Mouse (Mus musculus) stomach, embryonic 14.5 days (tissue): ENCODE measurements around the gene Tspan32. TPM values are rescaled to one million over a fixed set of nuclear protein-coding genes. Genes with fewer than 3 reads are reported as not detected.

Source experiments
- ATAC-seq: fragments of 200-750 bp; cut with Nextera tagmentation; 2 replicates; pipeline ENCODE4 v1.8.0; 2017; ENCODE audit warnings: low read depth, moderate TSS enrichment; ENCODE audit not compliant: insufficient number of reproducible peaks, insufficient read depth, low FRiP score
- H3K27ac ChIP-seq: fragments of 300-500 bp; sonication (generic); 2 replicates; pipeline ENCODE4 v1.5.1; 2014; ENCODE audit warnings: mild to moderate bottlenecking, low read length, moderate library complexity, mixed read lengths
- H3K27me3 ChIP-seq: fragments of 300-500 bp; sonication (generic); 2 replicates; pipeline ENCODE4 v1.6.1; 2014; ENCODE audit warnings: low read length, control low read depth, mixed read lengths; ENCODE audit not compliant: control insufficient read depth, insufficient read depth
- H3K36me3 ChIP-seq: fragments of 300-500 bp; sonication (generic); 2 replicates; pipeline ENCODE4 v1.6.1; 2014; ENCODE audit warnings: mild to moderate bottlenecking, control low read depth, low read length, moderate library complexity, mixed read lengths; ENCODE audit not compliant: control insufficient read depth, insufficient read depth
- H3K4me1 ChIP-seq: fragments of 300-500 bp; sonication (generic); 2 replicates; pipeline ENCODE4 v1.6.1; 2014; ENCODE audit warnings: low read length, control low read depth, mixed read lengths; ENCODE audit not compliant: control insufficient read depth, insufficient read depth
- H3K4me2 ChIP-seq: fragments of 300-500 bp; sonication (generic); replicated peaks from 2 replicates; pipeline ENCODE4 v1.6.1; 2014; ENCODE audit warnings: low read depth, low read length, control low read depth
- H3K4me3 ChIP-seq: fragments of 300-500 bp; sonication (generic); 2 replicates; pipeline ENCODE4 v1.5.1; 2014; ENCODE audit warnings: low read depth, low read length, control low read depth
- H3K9ac ChIP-seq: fragments of 300-500 bp; sonication (generic); replicated peaks from 2 replicates; pipeline ENCODE4 v1.6.1; 2014; ENCODE audit warnings: low read depth, mild to moderate bottlenecking, control low read depth, low read length, moderate library complexity, mixed read lengths
- H3K9me3 ChIP-seq: fragments of 300-500 bp; sonication (generic); 2 replicates; pipeline ENCODE4 v1.6.1; 2016; ENCODE audit warnings: low read depth, low read length, control low read depth; ENCODE audit not compliant: control insufficient read depth
- WGBS: fragments of 180-500 bp; shearing (Covaris S2); extraction: QIAGEN DNeasy Blood & Tissue Kit; methylation state at CpG from one replicate; pipeline ENCODE4 v1.1.7; 2014; 5-methylcytosine and 5-hydroxymethylcytosine counted together
- polyA plus RNA-seq: library from polyadenylated mRNA; unstranded; fragments of >200 nt; fragmentation: Nextera tagmentation; extraction: Ambion mirVana; gene quantifications from 2 replicates; pipeline ENCODE4 v1.2.1, GENCODE M21; 2014

Gene Tspan32
- polyA plus RNA-seq, 1 experiment from 2014 or later, result 1.6 TPM

DNA sequence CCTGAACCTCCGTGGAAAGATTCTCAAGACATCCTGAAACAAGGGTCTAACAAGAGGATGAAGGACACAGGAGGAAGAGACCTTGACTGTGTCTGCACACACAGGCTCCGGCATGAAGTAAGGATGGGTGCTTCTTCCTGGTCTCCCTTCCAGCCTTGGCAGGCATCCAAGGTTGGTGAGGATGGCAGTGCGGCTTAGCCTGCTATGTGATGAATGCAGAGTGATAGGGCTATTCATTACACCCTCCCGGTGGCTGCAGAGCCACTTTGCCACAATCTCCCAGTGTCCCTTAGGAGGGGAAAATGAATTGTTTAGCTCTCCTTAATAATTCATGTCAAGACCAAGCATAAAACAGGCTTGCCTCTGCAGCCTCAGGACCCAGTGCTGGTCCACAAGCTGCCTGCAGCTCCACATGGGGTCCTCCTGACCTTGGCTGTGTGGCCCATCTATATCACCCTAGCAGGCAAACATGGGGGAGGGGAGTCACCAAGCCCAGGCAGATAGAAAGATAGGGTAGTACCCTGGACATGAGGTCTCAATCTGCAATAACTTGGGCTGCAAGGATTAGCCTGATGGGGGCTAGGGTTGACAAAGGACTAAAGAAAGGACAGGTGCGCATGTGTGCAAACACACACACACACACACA, 7.5 kb downstream of the Tspan32 start:
- H3K4me3 ChIP-seq, result no peak overlapping the region
- peaks cover 73% of the 10 kb centered on the region for H3K4me1 ChIP-seq
- H3K9me3 ChIP-seq, result no peaks in the 10 kb centered on the region
- H3K9ac ChIP-seq, result no peak overlapping the region
- WGBS, result 47% methylated on average over 5 of the region's 5 CpGs
- no peak for ATAC-seq
- H3K27me3 ChIP-seq, result no peaks in the 10 kb centered on the region
- no peaks in the 10 kb centered on the region for H3K36me3 ChIP-seq
- H3K4me2 ChIP-seq, result no peak overlapping the region
- peak overlapping the region; percentile 76; the same call in 1 of the 2 replicates for H3K27ac ChIP-seq

DNA sequence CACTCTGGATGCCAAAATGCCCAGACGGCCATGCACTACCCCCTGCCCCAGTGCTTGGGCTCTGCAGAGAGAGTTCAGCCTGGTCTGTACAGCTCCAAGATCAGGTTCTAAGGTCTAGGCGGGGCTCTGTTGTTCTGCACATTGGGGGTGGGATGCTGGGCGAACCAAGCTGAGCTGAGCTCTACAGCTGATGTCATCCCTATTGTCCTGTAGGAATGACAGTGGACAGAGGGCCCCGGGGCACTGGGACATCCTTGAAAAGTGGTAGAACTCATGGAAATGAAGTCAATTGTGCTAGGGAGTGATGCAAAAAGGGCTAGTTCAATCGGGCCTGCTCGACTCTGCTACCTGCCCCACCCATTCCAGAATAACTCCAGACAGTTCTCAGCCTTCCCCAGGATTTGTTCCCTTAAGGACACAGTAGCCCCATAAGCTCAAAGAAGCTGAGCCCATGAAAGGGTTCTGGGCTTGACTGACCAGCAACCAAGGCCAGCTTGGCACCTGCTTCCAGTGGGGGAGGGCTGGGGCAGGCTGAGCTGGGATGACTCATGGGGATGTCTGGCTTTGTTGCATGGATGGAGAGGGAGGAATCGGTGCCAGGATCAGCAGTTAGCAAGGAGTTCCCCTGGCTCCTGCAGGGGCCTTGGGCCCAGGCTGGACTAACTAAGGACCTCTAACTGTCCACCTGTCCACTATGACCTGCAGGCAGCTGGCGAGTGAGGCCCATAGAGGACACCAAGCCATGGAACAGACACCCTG, 8.8 kb downstream of the Tspan32 start:
- Histone ChIP-seq H3K27me3 (no peaks in the 10 kb centered on the region), H3K4me2 (no peak overlapping the region), H3K9me3 (no peaks in the 10 kb centered on the region), H3K9ac (no peak overlapping the region), H3K4me3 (no peak overlapping the region), H3K4me1 (peaks cover 62% of the 10 kb centered on the region), H3K36me3 (no peaks in the 10 kb centered on the region), H3K27ac (peak overlapping the region; percentile 55; the same call in 1 of the 2 replicates)
- no peak for ATAC-seq
- WGBS, result 78% methylated on average over 8 of the region's 8 CpGs

DNA sequence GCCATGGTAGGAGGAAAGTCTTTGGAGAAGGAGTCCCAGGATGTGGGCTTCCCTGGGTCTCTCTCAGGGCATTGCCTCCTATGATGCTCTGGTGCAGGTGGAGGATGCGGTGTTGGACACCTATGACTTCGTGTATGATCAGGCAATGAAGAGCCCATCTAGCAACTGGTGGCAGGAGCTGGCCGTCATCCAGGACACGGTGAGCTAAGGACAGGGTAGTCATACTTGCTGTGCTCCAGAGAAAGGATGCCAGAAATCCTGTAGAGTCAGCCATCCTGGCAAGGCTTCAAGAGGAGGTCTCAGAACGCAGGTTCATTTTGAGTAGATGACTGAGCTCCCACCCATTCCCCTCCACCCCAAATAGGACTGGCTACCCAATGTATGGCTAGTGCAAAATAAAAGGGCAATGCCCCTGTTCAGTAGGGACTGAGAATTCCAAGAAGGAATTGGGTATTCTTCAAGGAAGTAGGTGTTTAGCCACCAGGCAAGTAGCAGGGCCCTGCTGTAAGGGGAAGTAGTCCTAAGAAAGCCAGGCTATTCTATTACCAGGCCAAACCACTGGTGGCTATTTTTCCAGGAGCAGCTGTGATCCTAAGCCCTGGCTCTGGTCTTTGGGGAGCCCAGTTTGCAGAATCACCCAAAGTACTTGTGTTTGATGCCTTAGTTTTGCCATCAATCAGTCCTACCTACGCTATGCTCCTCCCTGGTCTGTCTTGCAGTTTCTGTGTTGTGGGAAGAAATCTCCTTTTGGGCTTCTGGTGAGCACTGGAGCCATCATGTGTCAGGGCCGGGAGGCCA, 10.2 kb downstream of the Tspan32 start:
- H3K4me3 ChIP-seq, result no peak overlapping the region
- H3K9me3 ChIP-seq, result no peaks in the 10 kb centered on the region
- H3K9ac ChIP-seq, result no peak overlapping the region
- H3K4me1 ChIP-seq, result peaks cover 52% of the 10 kb centered on the region
- ATAC-seq, result no peak
- H3K36me3 ChIP-seq, result no peaks in the 10 kb centered on the region
- H3K27ac ChIP-seq, result peak overlapping the region; percentile 79
- H3K27me3 ChIP-seq, result no peaks in the 10 kb centered on the region
- WGBS, result 84% methylated on average over 7 of the region's 7 CpGs
- H3K4me2 ChIP-seq, result no peak overlapping the region

DNA sequence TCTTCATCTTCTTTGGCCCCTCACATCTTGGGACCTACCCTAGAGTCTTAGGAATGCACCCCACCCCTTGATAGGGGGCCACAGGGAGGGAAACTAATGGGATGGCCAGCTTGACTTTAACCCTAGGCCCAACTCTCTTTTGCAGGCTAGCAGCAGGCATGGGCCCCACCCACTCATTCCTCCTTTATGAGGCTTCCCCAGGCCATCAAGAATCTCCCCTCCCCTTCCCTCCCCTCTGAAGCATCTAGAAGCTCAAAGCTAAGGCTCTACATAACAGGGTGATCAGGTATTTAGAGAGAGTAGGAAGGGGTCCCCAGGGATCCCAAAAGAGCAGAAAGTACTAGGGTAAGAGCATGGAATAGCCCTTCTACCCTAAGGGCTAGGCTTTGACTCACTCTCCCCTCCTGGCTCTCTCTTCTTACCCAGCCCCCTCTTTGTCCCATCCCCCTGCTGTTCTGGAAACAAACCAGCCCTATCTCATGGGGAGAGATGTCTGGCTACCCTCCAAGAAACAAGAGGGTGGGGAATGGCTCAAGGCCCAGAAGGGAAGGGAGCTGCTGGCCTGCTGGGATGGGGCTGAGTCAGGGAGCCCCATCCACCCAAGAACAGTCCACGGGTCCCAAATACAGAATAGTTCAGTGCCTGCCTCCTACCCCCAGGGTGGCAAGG, 11.0 kb downstream of the Tspan32 start:
- H3K4me1 ChIP-seq, result peaks cover 49% of the 10 kb centered on the region
- H3K27ac ChIP-seq, result peak overlapping the region; percentile 79
- H3K27me3 ChIP-seq, result no peaks in the 10 kb centered on the region
- no peak overlapping the region for H3K4me3 ChIP-seq
- H3K9ac ChIP-seq, result no peak overlapping the region
- 8% methylated on average over 1 of the region's 1 CpGs for WGBS
- H3K4me2 ChIP-seq, result no peak overlapping the region
- H3K9me3 ChIP-seq, result no peaks in the 10 kb centered on the region
- no peaks in the 10 kb centered on the region for H3K36me3 ChIP-seq
- peak; percentile 84 for ATAC-seq

DNA sequence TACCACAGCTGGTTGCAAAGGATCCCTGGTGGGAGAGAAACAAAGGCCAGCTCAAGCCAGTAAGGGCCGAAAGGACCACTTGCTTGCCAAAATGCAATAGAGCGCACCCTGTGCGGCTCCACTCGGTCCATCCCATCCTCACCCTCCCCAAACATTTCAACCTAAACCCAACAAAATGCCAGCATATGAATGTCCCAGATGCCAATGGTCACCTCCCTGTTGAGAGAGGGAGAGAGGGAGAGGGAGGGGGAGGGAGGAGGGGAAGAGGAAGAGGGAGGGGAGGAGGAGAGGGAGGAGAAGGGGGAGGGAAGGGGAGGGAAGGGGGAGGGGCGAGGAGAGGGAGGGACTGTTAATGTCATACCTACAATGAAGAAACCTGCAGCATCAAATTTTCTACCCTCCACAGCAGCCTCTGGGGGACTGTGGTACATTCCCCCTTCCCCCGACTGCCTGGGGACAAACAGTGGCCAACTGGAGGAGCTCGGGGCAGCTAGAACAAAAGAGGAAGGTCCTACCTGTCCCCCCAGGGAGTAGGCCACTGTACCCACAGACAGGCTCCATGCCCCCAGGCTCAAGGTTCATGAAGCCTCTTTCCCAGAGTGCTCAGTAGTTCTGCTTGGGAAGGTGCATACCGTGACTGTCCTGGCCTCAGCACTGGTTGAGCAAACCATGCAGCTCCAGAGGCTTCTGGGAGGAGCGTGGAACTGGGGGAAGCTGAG, 11.7 kb downstream of the Tspan32 start:
- Histone ChIP-seq H3K4me3 (no peak overlapping the region), H3K36me3 (no peaks in the 10 kb centered on the region), H3K9me3 (no peaks in the 10 kb centered on the region), H3K27ac (peak overlapping the region; percentile 79; the same call in 1 of the 2 replicates), H3K27me3 (no peaks in the 10 kb centered on the region), H3K4me1 (peaks cover 45% of the 10 kb centered on the region), H3K9ac (no peak overlapping the region), H3K4me2 (no peak overlapping the region)
- 47% methylated on average over 9 of the region's 9 CpGs for WGBS
- peak; percentile 23 for ATAC-seq

DNA sequence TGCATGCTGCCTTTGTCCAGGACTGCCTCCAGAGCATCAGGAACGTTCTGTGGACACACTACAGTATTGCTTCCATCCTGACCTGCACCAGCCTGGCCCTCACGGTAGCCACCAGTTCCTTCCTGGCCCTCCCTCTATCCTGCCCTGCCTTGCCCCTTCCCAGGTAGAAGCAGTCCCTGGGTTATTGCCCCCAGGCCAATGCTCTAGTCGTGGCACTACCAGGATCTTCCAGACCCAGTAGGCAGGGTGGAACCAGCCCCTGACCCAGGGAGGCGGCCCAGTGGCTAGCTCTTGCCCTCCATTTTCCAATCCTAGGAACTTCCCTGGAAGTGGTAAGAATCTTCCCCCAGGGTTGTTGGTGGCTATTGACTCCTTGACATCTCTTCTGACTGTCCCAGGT, 12.3 kb downstream of the Tspan32 start:
- Histone ChIP-seq H3K9me3 (no peaks in the 10 kb centered on the region), H3K27ac (peak overlapping the region; percentile 79; the same call in 1 of the 2 replicates), H3K4me1 (peaks cover 40% of the 10 kb centered on the region), H3K27me3 (no peaks in the 10 kb centered on the region), H3K4me3 (no peak overlapping the region), H3K36me3 (no peaks in the 10 kb centered on the region), H3K9ac (no peak overlapping the region), H3K4me2 (no peak overlapping the region)
- no peak for ATAC-seq
- 79% methylated on average over 4 of the region's 4 CpGs for WGBS

DNA sequence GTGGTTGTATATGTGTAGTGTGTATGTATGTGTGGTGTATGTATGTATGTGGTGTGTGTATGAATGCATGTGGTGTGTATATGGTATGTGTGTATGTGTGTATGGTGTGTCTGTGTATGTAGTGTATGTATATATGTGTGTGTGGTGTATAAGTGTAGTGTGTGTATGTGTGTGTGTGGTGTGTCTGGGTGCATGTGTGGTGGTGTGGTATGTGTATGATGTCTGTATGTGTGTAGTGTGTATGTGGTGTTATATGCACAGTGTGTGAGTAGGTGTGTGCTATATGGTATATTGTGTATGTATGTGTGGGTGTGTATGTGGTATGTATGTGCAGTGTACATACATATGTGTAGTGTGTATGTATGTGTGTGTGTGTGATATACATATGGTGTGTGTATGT, 15.2 kb downstream of the Tspan32 start:
- no peak overlapping the region for H3K27ac ChIP-seq
- peaks cover 25% of the 10 kb centered on the region for H3K4me1 ChIP-seq
- no peaks in the 10 kb centered on the region for H3K27me3 ChIP-seq
- H3K9ac ChIP-seq, result no peak overlapping the region
- ATAC-seq, result no peak
- H3K4me2 ChIP-seq, result no peak overlapping the region
- no peaks in the 10 kb centered on the region for H3K36me3 ChIP-seq
- no peak overlapping the region for H3K4me3 ChIP-seq
- H3K9me3 ChIP-seq, result no peaks in the 10 kb centered on the region
